8 mouse cellular contexts compared by ENCODE assay signal in genomic region chr13:94057036-94057562, GRCm38 (mm10). TPM values are rescaled to one million over a fixed set of nuclear protein-coding genes. Genes with fewer than 3 reads are reported as not detected.
A peak's percentile ranks its signal among the peaks of the same experiment; 100 is the strongest.
DNase-seq lines count a peak whose midpoint lies in the region; ATAC-seq and TF ChIP-seq lines count a peak whose summit lies in the region.

No protein-coding gene starts in this region.

- H3K4me2 ChIP-seq in forebrain, embryonic 13.5 days: peak overlapping the region; percentile 99
- peak overlapping the region; percentile 73 for H3K4me2 ChIP-seq in liver, embryonic 15.5 days

- H3K4me1 ChIP-seq in heart, embryonic 10.5 days: peaks cover 19% of the 10 kb centered on the region; the same call in 1 of the 2 replicates
- peaks cover 17% of the 10 kb centered on the region for H3K4me1 ChIP-seq in E14TG2a.4 (replicated peaks; ENCODE audit: low read depth, low read length)
- H3K4me1 ChIP-seq in forebrain, embryonic 13.5 days: peaks cover 19% of the 10 kb centered on the region
- 0 out of 2 replicates have a peak, but pooled peaks cover 2% of the 10 kb centered on the region for H3K4me1 ChIP-seq in liver, embryonic 15.5 days (replicated peaks)

- peak overlapping the region; percentile 86 for H3K4me3 ChIP-seq in heart, embryonic 10.5 days
- H3K4me3 ChIP-seq in E14TG2a.4 (replicated peaks; ENCODE audit: low read length): peak overlapping the region; percentile 89
- H3K4me3 ChIP-seq in forebrain, embryonic 13.5 days: peak overlapping the region; percentile 74
- peak overlapping the region; percentile 60 for H3K4me3 ChIP-seq in liver, embryonic 15.5 days (replicated peaks)

- no peaks in the 10 kb centered on the region for H3K36me3 ChIP-seq in heart, embryonic 10.5 days
- H3K36me3 ChIP-seq in E14TG2a.4 (ENCODE audit: insufficient read depth, low read length): no peaks in the 10 kb centered on the region
- H3K36me3 ChIP-seq in forebrain, embryonic 13.5 days (ENCODE audit: poor library complexity, severe bottlenecking): no peaks in the 10 kb centered on the region
- no peaks in the 10 kb centered on the region for H3K36me3 ChIP-seq in liver, embryonic 15.5 days (replicated peaks)

- ATAC-seq in forebrain, embryonic 13.5 days: peak; percentile 13; the same call in 1 of the 2 replicates
- no peak for ATAC-seq in liver, embryonic 15.5 days (ENCODE audit: insufficient read depth)

- no peaks in the 10 kb centered on the region for H3K9me3 ChIP-seq in heart, embryonic 10.5 days
- no peaks in the 10 kb centered on the region for H3K9me3 ChIP-seq in E14TG2a.4 (ENCODE audit: low read length)
- no peaks in the 10 kb centered on the region for H3K9me3 ChIP-seq in forebrain, embryonic 13.5 days (replicated peaks)
- H3K9me3 ChIP-seq in liver, embryonic 15.5 days (replicated peaks): no peaks in the 10 kb centered on the region

- peak overlapping the region; percentile 86 for H3K9ac ChIP-seq in forebrain, embryonic 13.5 days
- no peak overlapping the region for H3K9ac ChIP-seq in liver, embryonic 15.5 days

- H3K27ac ChIP-seq in heart, embryonic 10.5 days: peak overlapping the region; percentile 93
- H3K27ac ChIP-seq in forebrain, embryonic 13.5 days: no peak overlapping the region
- no peak overlapping the region for H3K27ac ChIP-seq in liver, embryonic 15.5 days (replicated peaks)

- peaks cover 5% of the 10 kb centered on the region; the same call in 1 of the 2 replicates for H3K27me3 ChIP-seq in heart, embryonic 10.5 days (ENCODE audit: insufficient read depth, poor library complexity, severe bottlenecking)
- H3K27me3 ChIP-seq in E14TG2a.4 (ENCODE audit: insufficient read depth, low read length): peaks cover 61% of the 10 kb centered on the region
- peaks cover 17% of the 10 kb centered on the region; the same call in 1 of the 2 replicates for H3K27me3 ChIP-seq in forebrain, embryonic 13.5 days
- peaks cover 74% of the 10 kb centered on the region for H3K27me3 ChIP-seq in liver, embryonic 15.5 days

- no peak for TF ChIP-seq CTCF in E14TG2a.4 (conservative IDR thresholded peaks at IDR 0.05; ENCODE audit: low read length)

- WGBS in heart, embryonic 10.5 days: 1% methylated on average over 17 of the region's 17 CpGs
- WGBS in forebrain, embryonic 13.5 days: 2% methylated on average over 17 of the region's 17 CpGs
- 3% methylated on average over 17 of the region's 17 CpGs for whole genome bisulfite sequencing in liver, embryonic 15.5 days (ENCODE audit: insufficient replicate concordance)

- no peak for DNase-seq in heart, embryonic 10.5 days (ENCODE audit: low spot score)
- DNase-seq in heart, adult 18-20 months: no peak
- no peak for DNase-seq in yolk sac, embryonic 10.5 days (ENCODE audit: low spot score)
- no peak for DNase-seq in thymus, postnatal 0 days (ENCODE audit: low spot score)
- DNase-seq in frontal cortex, postnatal 14 days (ENCODE audit: low spot score in 2 of 2): no peak

RNA-seq across cellular contexts. Expression of gene Lhfpl2, which starts 0.5 kb away (rescaled TPM):
- polyA plus RNA-seq in heart, embryonic 10.5 days (2016; fragmentation: Nextera tagmentation; extraction: Ambion mirVana): 19.3 and 33.6 TPM in 2 replicates
- total RNA-seq in heart, adult 18-20 months (2021): 1 to 10 TPM; 2.8 to 3.1 TPM
- 10.1 and 12.3 TPM in 2 replicates for polyA plus RNA-seq in forebrain, embryonic 13.5 days (2015; fragmentation: Nextera tagmentation; extraction: Ambion mirVana)
- 3.8 and 4.8 TPM in 2 replicates for polyA plus RNA-seq in liver, embryonic 15.5 days (2015; fragmentation: Nextera tagmentation; extraction: Ambion mirVana)
- 5.2 and 5.8 TPM in 2 replicates for polyA plus RNA-seq in thymus, postnatal 0 days (2015; fragmentation: Nextera tagmentation; extraction: Ambion mirVana)
